Mouse (Mus musculus) duodenum, adult 2 months (tissue): Measurements from ENCODE around the gene Olfr777. TPM values are rescaled to one million over a fixed set of nuclear protein-coding genes. Genes with fewer than 3 reads are reported as not detected.

Experiments used
- polyA plus RNA-seq: library from polyadenylated mRNA; depleted of rRNA; stranded (reverse); fragments of >200 nt; gene quantifications from 2 replicates; pipeline ENCODE4 v1.2.3, GENCODE M21; 2012; ENCODE audit warnings: low replicate concordance; rRNA removed

Gene Olfr777
- polyA plus RNA-seq = not detected in 2 replicates

GRCm38 (mm10) chr10:129271081-129271535 lies at the start of gene Olfr777:
Olfr777 (minus strand) TSS chr10:129271485.

GRCm38 (mm10) chr10:129317817-129318216 lies 46.5 kb upstream of the Olfr777 start, which contains the start of gene Olfr780:
Olfr780 (plus strand) TSS chr10:129318117.

GRCm38 (mm10) chr10:129258827-129259226 lies 12.5 kb downstream of the Olfr777 start, which contains the start of gene Olfr776:
Olfr776 (plus strand) TSS chr10:129259127.

DNA sequence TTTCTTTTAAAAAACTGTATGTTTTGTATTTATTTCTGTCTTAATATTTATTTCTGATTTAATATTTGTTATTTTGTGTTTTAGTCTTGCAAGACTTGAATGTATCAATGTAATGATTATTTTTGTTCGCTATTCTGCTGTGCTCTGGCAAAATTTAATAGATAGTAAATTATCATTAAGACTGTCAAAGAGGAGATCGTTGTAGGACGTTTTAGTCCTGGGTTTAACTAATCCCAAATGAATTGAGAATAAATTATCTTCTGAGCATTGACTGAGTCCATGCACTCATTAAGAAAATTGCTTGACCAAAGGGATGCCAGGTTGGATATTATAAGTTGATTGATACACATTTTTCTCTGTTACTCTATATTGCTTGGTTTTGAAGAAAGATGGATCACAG lies 23.2 kb downstream of the Olfr777 start, which contains the start of gene Olfr775:
TSS of gene Olfr775 (plus strand) at position 301 of the 400 bp plus-strand sequence.

GRCm38 (mm10) chr10:129235904-129236303 lies 35.4 kb downstream of the Olfr777 start, which contains the start of gene Olfr774:
Olfr774 (plus strand) TSS chr10:129236204.

Other genes starting within 250 kb of the Olfr777 start
- not detected in 2 replicates for gene Olfr764-ps1, start 231.6 kb downstream of the Olfr777 start, polyA plus RNA-seq
- not detected in 2 replicates for gene Olfr765, start 221.5 kb downstream of the Olfr777 start, polyA plus RNA-seq
- gene Olfr766-ps1, start 202.5 kb downstream of the Olfr777 start, polyA plus RNA-seq = not detected in 2 replicates
- not detected in 2 replicates for gene Olfr767, start 188.6 kb downstream of the Olfr777 start, polyA plus RNA-seq
- not detected in 2 replicates for gene Olfr768, start 172.1 kb downstream of the Olfr777 start, polyA plus RNA-seq
- not detected in 2 replicates for gene Olfr769, start 153.6 kb downstream of the Olfr777 start, polyA plus RNA-seq
- not detected in 2 replicates for gene Olfr770, start 132.5 kb downstream of the Olfr777 start, polyA plus RNA-seq
- not detected in 2 replicates for gene Olfr771, start 106.7 kb downstream of the Olfr777 start, polyA plus RNA-seq
- gene Olfr772, start 93.6 kb downstream of the Olfr777 start, polyA plus RNA-seq = not detected in 2 replicates
- not detected in 2 replicates for gene Olfr773, start 84.1 kb downstream of the Olfr777 start, polyA plus RNA-seq
- not detected in 2 replicates for gene Olfr774, start 35.3 kb downstream of the Olfr777 start, polyA plus RNA-seq
- not detected in 2 replicates for gene Olfr775, start 23.1 kb downstream of the Olfr777 start, polyA plus RNA-seq
- not detected in 2 replicates for gene Olfr776, start 12.4 kb downstream of the Olfr777 start, polyA plus RNA-seq
- not detected in 2 replicates for gene Olfr780, start 46.6 kb upstream of the Olfr777 start, polyA plus RNA-seq
- not detected in 2 replicates for gene Olfr781, start 57.4 kb upstream of the Olfr777 start, polyA plus RNA-seq
- gene Olfr782, start 77.4 kb upstream of the Olfr777 start, polyA plus RNA-seq = not detected in 2 replicates
- gene Olfr784, start 112.6 kb upstream of the Olfr777 start, polyA plus RNA-seq = not detected in 2 replicates
- gene Olfr785, start 133.9 kb upstream of the Olfr777 start, polyA plus RNA-seq = not detected in 2 replicates
- gene Olfr786, start 155.8 kb upstream of the Olfr777 start, polyA plus RNA-seq = not detected in 2 replicates
- not detected in 2 replicates for gene Olfr787, start 190.4 kb upstream of the Olfr777 start, polyA plus RNA-seq
- gene Olfr788, start 199.5 kb upstream of the Olfr777 start, polyA plus RNA-seq = not detected in 2 replicates
- gene Olfr789, start 213.3 kb upstream of the Olfr777 start, polyA plus RNA-seq = not detected in 2 replicates
- gene Olfr790, start 227.0 kb upstream of the Olfr777 start, polyA plus RNA-seq = not detected in 2 replicates